Mouse (Mus musculus) C2C12 (cell line): ENCODE results near the gene 3110082J24Rik.

Experiments used
- CEBPB ChIP-seq: IDR thresholded peaks from one replicate; pipeline ENCODE4 v1.6.1; 2011; ENCODE audit warnings: low read depth, mild to moderate bottlenecking, control low read depth, moderate library complexity
- CTCF ChIP-seq: IDR thresholded peaks from one replicate; pipeline ENCODE4 v1.5.1; 2011; ENCODE audit not compliant: control insufficient read depth, insufficient read depth, insufficient read length
- FOSL1 ChIP-seq: IDR thresholded peaks from one replicate; pipeline ENCODE4 v1.8.0; 2011; ENCODE audit warnings: mild to moderate bottlenecking, low read length; ENCODE audit not compliant: poor library complexity, insufficient read depth, severe bottlenecking
- MAX ChIP-seq: IDR thresholded peaks from one replicate; pipeline ENCODE4 v1.6.1; 2011; ENCODE audit warnings: mild to moderate bottlenecking, control low read depth
- MYOD1 ChIP-seq: IDR thresholded peaks from one replicate; pipeline ENCODE4 v1.6.1; 2011; ENCODE audit warnings: low read depth; ENCODE audit not compliant: control insufficient read depth, insufficient read length
- MYOG ChIP-seq: IDR thresholded peaks from one replicate; pipeline ENCODE4 v1.6.1; 2011; ENCODE audit not compliant: control insufficient read depth, insufficient read length; ENCODE audit errors: extremely low read depth
- USF1 ChIP-seq: IDR thresholded peaks from one replicate; pipeline ENCODE4 v1.6.1; 2011; ENCODE audit warnings: low read depth, mild to moderate bottlenecking, control low read depth, moderate library complexity

- TF ChIP-seq CTCF = no peak
- TF ChIP-seq MAX = no peak
- no peak for TF ChIP-seq MYOD1
- TF ChIP-seq USF1 = no peak
- no peak for TF ChIP-seq MYOG
- no peak for TF ChIP-seq CEBPB
- TF ChIP-seq FOSL1 = no peak
Observed at GRCm38 (mm10) chr5:30152413-30152812, 46.5 kb upstream of the 3110082J24Rik start.
